Mouse (Mus musculus) neural tube, embryonic 14.5 days (tissue): ENCODE results near the gene Dock7. TPM values are rescaled to one million over a fixed set of nuclear protein-coding genes. Genes with fewer than 3 reads are reported as not detected.

Experiments used
- ATAC-seq: fragments of 200-750 bp; cut with Nextera tagmentation; 2 replicates; pipeline ENCODE4 v1.8.0; 2017; ENCODE audit warnings: low read depth, mild to moderate bottlenecking, moderate TSS enrichment, moderate library complexity
- H3K27ac ChIP-seq: fragments of 300-500 bp; sonication (generic); 2 replicates; pipeline ENCODE4 v1.5.1; 2014; ENCODE audit warnings: low read depth, mild to moderate bottlenecking, control low read depth, low read length, moderate library complexity, mixed read lengths
- H3K27me3 ChIP-seq: fragments of 300-500 bp; sonication (generic); 2 replicates; pipeline ENCODE4 v1.6.1; 2014; ENCODE audit warnings: low read length; ENCODE audit not compliant: control insufficient read depth, insufficient read depth
- H3K36me3 ChIP-seq: fragments of 300-500 bp; sonication (generic); 2 replicates; pipeline ENCODE4 v1.6.1; 2014; ENCODE audit warnings: low read length, mixed read lengths; ENCODE audit not compliant: control insufficient read depth, insufficient read depth
- H3K4me1 ChIP-seq: fragments of 300-500 bp; sonication (generic); 2 replicates; pipeline ENCODE4 v1.6.1; 2014; ENCODE audit warnings: low read length; ENCODE audit not compliant: control insufficient read depth, insufficient read depth
- H3K4me2 ChIP-seq: fragments of 300-500 bp; sonication (generic); 2 replicates; pipeline ENCODE4 v1.6.1; 2014; ENCODE audit warnings: mild to moderate bottlenecking, low read depth, low read length, control low read depth
- H3K4me3 ChIP-seq: fragments of 300-500 bp; sonication (generic); 2 replicates; pipeline ENCODE4 v1.5.1; 2014; ENCODE audit warnings: low read depth, low read length, control low read depth, mixed read lengths
- H3K9ac ChIP-seq: fragments of 300-500 bp; sonication (generic); replicated peaks from 2 replicates; pipeline ENCODE4 v1.6.1; 2014; ENCODE audit warnings: low read depth, mild to moderate bottlenecking, control low read depth, low read length, mixed read lengths
- H3K9me3 ChIP-seq: fragments of 300-500 bp; sonication (generic); 2 replicates; pipeline ENCODE4 v1.6.1; 2016; ENCODE audit warnings: low read length; ENCODE audit not compliant: control insufficient read depth
- WGBS: fragments of 180-500 bp; shearing (Covaris S2); extraction: QIAGEN DNeasy Blood & Tissue Kit; methylation state at CpG from one replicate; pipeline ENCODE4 v1.1.7; 2014; 5-methylcytosine and 5-hydroxymethylcytosine counted together
- polyA plus RNA-seq: library from polyadenylated mRNA; unstranded; fragments of >200 nt; fragmentation: Nextera tagmentation; extraction: Ambion mirVana; gene quantifications from 2 replicates; pipeline ENCODE4 v1.2.1, GENCODE M21; 2014

Dock7 gene
- polyA plus RNA-seq, 1 experiment from 2014 or later = 97.1 TPM

DNA sequence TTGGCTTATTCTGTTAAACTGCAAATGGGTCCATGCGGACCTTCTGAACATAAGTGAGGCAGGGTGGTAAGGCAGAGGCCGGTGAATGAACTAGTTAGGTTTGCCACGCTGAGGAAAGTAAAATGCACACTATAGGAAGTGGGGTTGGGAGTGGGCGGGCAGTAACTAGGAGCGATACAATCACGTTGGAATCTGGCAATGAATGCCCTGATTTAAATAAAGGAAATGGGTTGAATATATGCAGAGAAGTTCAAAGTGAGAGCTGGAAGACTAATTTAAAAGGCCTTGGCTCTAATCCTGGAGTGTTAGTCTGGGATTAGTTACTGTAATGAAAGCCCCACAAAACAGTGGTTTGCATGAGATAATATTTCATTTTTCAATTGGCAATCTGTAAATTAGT is 12.0 kb upstream of the Dock7 start:
- Histone ChIP-seq H3K4me3 (no peak overlapping the region), H3K4me2 (no peak overlapping the region), H3K27ac (no peak overlapping the region), H3K9me3 (no peaks in the 10 kb centered on the region), H3K4me1 (no peaks in the 10 kb centered on the region), H3K27me3 (no peaks in the 10 kb centered on the region), H3K36me3 (no peaks in the 10 kb centered on the region), H3K9ac (no peak overlapping the region)
- WGBS = 65% methylated on average over 6 of the region's 6 CpGs
- no peak for ATAC-seq

DNA sequence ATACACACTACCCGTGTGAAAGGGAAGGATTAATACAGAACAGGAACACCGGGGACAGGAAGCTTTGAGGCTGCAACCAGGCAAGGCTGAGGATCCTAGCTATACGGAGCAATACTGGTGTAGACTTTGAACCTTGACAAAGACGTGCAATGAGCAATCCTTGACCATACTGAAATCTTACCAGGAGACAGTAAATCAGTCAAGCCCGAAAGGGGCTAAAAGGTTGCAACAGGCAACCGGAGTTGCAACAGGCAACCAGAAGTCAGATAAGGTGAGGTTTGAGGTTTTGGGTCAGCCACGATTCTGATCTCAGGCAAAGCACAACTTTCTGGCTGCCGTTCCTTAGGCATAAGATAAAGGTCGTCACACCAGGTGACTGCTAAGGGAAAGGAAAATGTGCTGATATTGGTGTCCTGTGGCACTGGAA is 10.5 kb upstream of the Dock7 start:
- ATAC-seq = no peak
- Histone ChIP-seq H3K9ac (no peak overlapping the region), H3K27me3 (no peaks in the 10 kb centered on the region), H3K4me1 (no peaks in the 10 kb centered on the region), H3K9me3 (no peaks in the 10 kb centered on the region), H3K36me3 (no peaks in the 10 kb centered on the region), H3K4me2 (no peak overlapping the region), H3K4me3 (no peak overlapping the region), H3K27ac (no peak overlapping the region)
- 89% methylated on average over 9 of the region's 9 CpGs for WGBS

DNA sequence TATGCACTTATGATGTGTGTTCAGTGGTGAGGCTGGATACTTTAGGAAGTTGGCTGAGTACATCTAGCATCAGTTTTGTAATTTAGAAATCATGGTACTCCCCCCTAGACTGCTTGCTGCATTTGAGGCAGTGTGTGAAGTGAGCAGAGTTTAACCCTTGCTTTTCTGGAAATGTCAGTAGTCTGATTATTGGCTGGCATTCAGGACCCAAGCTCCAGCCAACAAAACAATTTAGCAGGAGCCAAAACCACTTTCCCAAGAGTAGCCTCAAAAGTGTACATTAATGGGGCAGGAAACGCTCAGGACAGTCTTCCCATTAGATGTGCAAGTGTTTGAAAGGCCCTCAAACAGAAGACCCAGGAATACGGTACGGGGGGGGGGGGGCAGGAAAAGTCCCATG is 2.8 kb upstream of the Dock7 start:
- H3K4me3 ChIP-seq = no peak overlapping the region
- no peak overlapping the region for H3K27ac ChIP-seq
- peaks cover 18% of the 10 kb centered on the region for H3K4me1 ChIP-seq
- H3K4me2 ChIP-seq = no peak overlapping the region
- H3K9me3 ChIP-seq = no peaks in the 10 kb centered on the region
- no peaks in the 10 kb centered on the region for H3K27me3 ChIP-seq
- ATAC-seq = no peak
- no peaks in the 10 kb centered on the region for H3K36me3 ChIP-seq
- 51% methylated on average over 3 of the region's 3 CpGs for WGBS
- no peak overlapping the region for H3K9ac ChIP-seq

DNA sequence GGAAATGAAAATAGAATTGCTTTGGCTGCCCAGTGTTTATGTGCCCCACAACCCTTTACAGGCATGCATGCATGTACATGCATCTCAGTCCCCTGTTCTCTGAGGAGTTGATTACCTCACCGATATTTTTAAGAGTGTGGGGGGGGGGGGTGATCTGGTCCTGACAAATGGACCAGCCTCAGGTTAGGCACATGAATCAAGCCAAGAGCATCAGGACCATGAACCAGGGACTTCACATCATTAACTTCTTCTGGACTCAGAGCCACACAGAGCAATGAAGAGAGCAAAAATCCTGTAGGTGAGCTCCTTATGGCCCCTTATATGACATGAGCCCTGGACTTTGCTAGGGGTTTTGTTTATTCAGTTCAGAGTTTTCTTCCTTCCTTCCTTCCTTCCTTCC is 2.1 kb upstream of the Dock7 start:
- no peaks in the 10 kb centered on the region for H3K36me3 ChIP-seq
- no peaks in the 10 kb centered on the region for H3K27me3 ChIP-seq
- H3K4me3 ChIP-seq = no peak overlapping the region
- no peak for ATAC-seq
- 84% methylated on average over 1 of the region's 1 CpGs for WGBS
- H3K4me1 ChIP-seq = peaks cover 22% of the 10 kb centered on the region
- no peaks in the 10 kb centered on the region for H3K9me3 ChIP-seq
- no peak overlapping the region for H3K9ac ChIP-seq
- H3K27ac ChIP-seq = no peak overlapping the region
- H3K4me2 ChIP-seq = peak overlapping the region; percentile 16; the same call in 1 of the 2 replicates

DNA sequence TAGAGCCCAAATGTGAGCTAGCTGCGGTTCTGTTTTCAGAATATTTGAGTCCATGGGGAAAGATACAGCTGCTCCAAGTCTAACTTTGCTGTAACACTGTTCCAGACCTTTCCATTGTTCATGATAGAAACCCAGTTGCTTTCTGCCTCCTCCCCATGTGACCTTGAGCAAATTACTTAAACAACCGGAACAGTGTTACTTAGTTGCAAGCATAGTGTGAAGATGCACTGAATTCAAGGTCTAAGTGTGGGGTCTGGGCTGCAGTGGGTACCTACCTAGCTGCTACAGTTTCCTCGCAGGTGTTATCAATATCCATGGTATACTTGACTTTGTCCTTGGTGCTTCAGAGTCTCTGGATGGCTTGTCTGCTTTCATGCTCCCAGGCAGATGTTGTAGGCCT is 1.3 kb upstream of the Dock7 start:
- Histone ChIP-seq H3K9me3 (no peaks in the 10 kb centered on the region), H3K4me2 (peak overlapping the region; percentile 79; the same call in 1 of the 2 replicates), H3K4me3 (no peak overlapping the region), H3K4me1 (peaks cover 23% of the 10 kb centered on the region), H3K9ac (no peak overlapping the region), H3K27me3 (no peaks in the 10 kb centered on the region), H3K36me3 (no peaks in the 10 kb centered on the region), H3K27ac (no peak overlapping the region)
- 75% methylated on average over 3 of the region's 3 CpGs for WGBS
- ATAC-seq = no peak

DNA sequence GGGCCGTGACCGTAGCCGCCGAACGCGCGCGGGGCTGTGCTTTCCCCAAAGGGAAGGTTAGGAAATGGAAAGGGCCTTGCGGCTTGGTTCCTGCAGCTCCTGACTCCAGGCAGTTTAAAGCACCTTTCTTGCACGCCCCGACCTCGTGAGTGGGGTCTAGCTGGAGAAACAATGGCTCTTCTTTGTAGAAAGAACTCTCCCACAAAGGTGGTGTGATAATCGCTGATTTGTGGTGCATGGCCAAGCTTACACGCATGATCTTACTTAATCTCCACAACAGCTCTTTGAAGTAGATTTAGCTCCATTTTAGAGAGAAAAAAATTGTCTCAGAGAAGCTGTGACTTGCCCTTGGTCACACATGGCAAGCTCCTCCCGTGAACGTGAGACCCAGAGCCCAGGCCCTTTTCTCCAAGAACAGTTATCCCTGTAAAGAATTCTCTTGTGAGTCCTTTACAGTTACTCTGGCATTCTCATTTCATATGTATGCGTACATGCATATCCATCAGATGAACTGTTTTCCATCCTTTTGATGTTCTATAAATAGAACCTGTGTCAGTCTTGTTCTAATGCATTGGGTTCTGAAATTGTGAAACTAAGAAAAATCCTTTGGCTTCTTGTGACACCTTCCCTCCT is 524 bp upstream of the Dock7 start:
- H3K27me3 ChIP-seq = no peaks in the 10 kb centered on the region
- 1% methylated on average over 17 of the region's 17 CpGs for WGBS
- peak overlapping the region; percentile 99 for H3K9ac ChIP-seq
- H3K4me2 ChIP-seq = peak overlapping the region; percentile 79
- no peak; the same call in none of the 2 replicates for ATAC-seq
- H3K36me3 ChIP-seq = no peaks in the 10 kb centered on the region
- peaks cover 31% of the 10 kb centered on the region for H3K4me1 ChIP-seq
- H3K27ac ChIP-seq = peak overlapping the region; percentile 93
- H3K9me3 ChIP-seq = no peaks in the 10 kb centered on the region
- H3K4me3 ChIP-seq = peak overlapping the region; percentile 97

DNA sequence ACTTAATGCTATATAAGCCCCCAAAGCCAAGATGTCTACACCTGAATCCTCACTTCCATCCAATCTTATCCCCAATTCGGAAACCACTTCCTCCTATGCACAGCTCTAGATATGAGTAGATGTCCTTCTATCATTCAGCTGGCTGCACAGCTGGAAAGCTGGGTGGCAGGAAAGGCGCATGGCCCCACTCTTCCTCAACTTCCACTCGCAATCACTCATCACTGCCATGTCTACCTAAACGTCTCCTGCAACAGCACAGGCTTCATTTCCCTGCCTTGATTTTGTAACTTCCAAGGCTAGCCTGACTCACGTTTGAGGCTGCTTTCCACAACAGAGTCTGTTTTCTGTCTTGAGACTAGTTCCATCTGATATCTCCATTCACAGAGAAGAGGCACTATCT is 1.7 kb downstream of the Dock7 start:
- Histone ChIP-seq H3K27me3 (no peaks in the 10 kb centered on the region), H3K9ac (peak overlapping the region; percentile 34; the same call in 1 of the 2 replicates), H3K4me1 (peaks cover 31% of the 10 kb centered on the region), H3K4me2 (peak overlapping the region; percentile 79), H3K4me3 (peak overlapping the region; percentile 97), H3K9me3 (no peaks in the 10 kb centered on the region), H3K27ac (no peak overlapping the region), H3K36me3 (no peaks in the 10 kb centered on the region)
- ATAC-seq = no peak
- 54% methylated on average over 5 of the region's 5 CpGs for WGBS

DNA sequence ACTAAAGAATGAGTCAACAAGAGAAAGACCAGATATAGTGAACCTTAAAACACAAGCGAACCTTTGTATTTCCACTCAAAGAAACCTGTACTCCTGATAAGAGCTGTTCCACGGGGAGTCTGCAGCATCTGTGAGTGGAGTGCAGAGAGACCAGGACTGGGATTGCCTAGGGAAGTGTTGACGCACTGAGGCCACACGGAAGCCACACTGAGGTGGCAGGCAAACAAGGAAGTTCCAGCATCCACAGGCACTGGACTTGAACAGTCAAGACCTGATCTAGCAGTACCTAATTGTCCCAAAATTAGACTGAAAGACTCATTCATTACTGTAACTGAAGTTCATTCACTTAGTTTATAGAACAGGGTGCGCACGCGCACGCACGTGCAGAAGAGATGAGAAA is 4.9 kb downstream of the Dock7 start:
- no peaks in the 10 kb centered on the region for H3K36me3 ChIP-seq
- H3K9ac ChIP-seq = no peak overlapping the region
- ATAC-seq = no peak
- H3K27ac ChIP-seq = no peak overlapping the region
- WGBS = 84% methylated on average over 9 of the region's 9 CpGs
- H3K27me3 ChIP-seq = no peaks in the 10 kb centered on the region
- H3K4me2 ChIP-seq = no peak overlapping the region
- H3K9me3 ChIP-seq = no peaks in the 10 kb centered on the region
- H3K4me3 ChIP-seq = no peak overlapping the region
- H3K4me1 ChIP-seq = peaks cover 20% of the 10 kb centered on the region

DNA sequence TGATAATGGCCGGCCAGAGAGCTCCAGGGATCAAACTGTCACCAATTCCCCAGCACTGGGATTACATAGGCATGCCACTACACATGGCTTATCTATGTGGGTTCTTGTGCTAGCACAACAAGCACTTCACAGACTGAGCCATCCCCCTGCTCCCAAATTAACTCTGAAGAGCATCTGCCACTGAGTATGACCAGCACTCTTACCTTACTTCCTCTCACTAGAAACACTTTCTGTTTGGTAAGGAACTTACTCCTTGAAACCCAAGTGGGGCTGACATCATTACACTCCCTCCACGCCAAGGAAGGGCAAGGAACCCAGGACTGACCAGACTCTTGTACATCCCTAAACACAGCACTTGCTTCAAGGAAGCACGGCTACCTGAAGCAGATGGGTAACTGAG is 9.0 kb downstream of the Dock7 start:
- Histone ChIP-seq H3K36me3 (no peaks in the 10 kb centered on the region), H3K4me2 (no peak overlapping the region), H3K4me1 (peaks cover 7% of the 10 kb centered on the region; the same call in 1 of the 2 replicates), H3K9me3 (no peaks in the 10 kb centered on the region), H3K4me3 (no peak overlapping the region), H3K27ac (no peak overlapping the region), H3K9ac (no peak overlapping the region), H3K27me3 (no peaks in the 10 kb centered on the region)
- ATAC-seq = no peak
- 95% methylated on average over 3 of the region's 3 CpGs for WGBS
